Mouse (Mus musculus) embryonic facial prominence, embryonic 14.5 days (tissue): ENCODE results near the gene Taf10. TPM values are rescaled to one million over a fixed set of nuclear protein-coding genes. Genes with fewer than 3 reads are reported as not detected.

Experiments used
- ATAC-seq: fragments of 200-750 bp; cut with Nextera tagmentation; 2 replicates; pipeline ENCODE4 v1.8.0; 2017; ENCODE audit warnings: low read depth, moderate number of reproducible peaks, moderate TSS enrichment
- DNase-seq: peaks from one replicate; pipeline ENCODE4 v3.0.0-alpha.2; 2015; ENCODE audit warnings: low spot score
- H3K27ac ChIP-seq: fragments of 300-500 bp; sonication (generic); replicated peaks from 2 replicates; pipeline ENCODE4 v1.5.1; 2014; ENCODE audit warnings: low read depth, mild to moderate bottlenecking, low read length, moderate library complexity
- H3K27me3 ChIP-seq: fragments of 300-500 bp; sonication (generic); replicated peaks from 2 replicates; pipeline ENCODE4 v1.6.1; 2014; ENCODE audit warnings: low read length; ENCODE audit not compliant: control insufficient read depth, insufficient read depth
- H3K36me3 ChIP-seq: fragments of 300-500 bp; sonication (generic); 2 replicates; pipeline ENCODE4 v1.6.1; 2014; ENCODE audit warnings: low read length, mixed read lengths; ENCODE audit not compliant: control insufficient read depth, insufficient read depth
- H3K4me1 ChIP-seq: fragments of 300-500 bp; sonication (generic); 2 replicates; pipeline ENCODE4 v1.6.1; 2014; ENCODE audit warnings: antibody characterized with exemption, low read length; ENCODE audit not compliant: control insufficient read depth, insufficient read depth
- H3K4me2 ChIP-seq: fragments of 300-500 bp; sonication (generic); 2 replicates; pipeline ENCODE4 v1.6.1; 2014; ENCODE audit warnings: low read depth, mild to moderate bottlenecking, low read length, moderate library complexity, mixed read lengths
- H3K4me3 ChIP-seq: fragments of 300-500 bp; sonication (generic); 2 replicates; pipeline ENCODE4 v1.5.1; 2014; ENCODE audit warnings: low read depth, mild to moderate bottlenecking, low read length
- H3K9ac ChIP-seq: fragments of 300-500 bp; sonication (generic); 2 replicates; pipeline ENCODE4 v1.6.1; 2014; ENCODE audit warnings: low read depth, mild to moderate bottlenecking, low read length, moderate library complexity, mixed read lengths
- H3K9me3 ChIP-seq: fragments of 300-500 bp; sonication (generic); 2 replicates; pipeline ENCODE4 v1.6.1; 2016; ENCODE audit warnings: low read length; ENCODE audit not compliant: control insufficient read depth
- WGBS: fragments of 180-500 bp; shearing (Covaris S2); extraction: QIAGEN DNeasy Blood & Tissue Kit; methylation state at CpG from one replicate; pipeline ENCODE4 v1.1.7; 2014; 5-methylcytosine and 5-hydroxymethylcytosine counted together
- polyA plus RNA-seq: library from polyadenylated mRNA; unstranded; fragments of >200 nt; fragmentation: Nextera tagmentation; extraction: Ambion mirVana; gene quantifications from 2 replicates; pipeline ENCODE4 v1.2.1, GENCODE M21; 2014

Gene Taf10
- polyA plus RNA-seq, 1 experiment from 2014 or later = 166 TPM

DNA sequence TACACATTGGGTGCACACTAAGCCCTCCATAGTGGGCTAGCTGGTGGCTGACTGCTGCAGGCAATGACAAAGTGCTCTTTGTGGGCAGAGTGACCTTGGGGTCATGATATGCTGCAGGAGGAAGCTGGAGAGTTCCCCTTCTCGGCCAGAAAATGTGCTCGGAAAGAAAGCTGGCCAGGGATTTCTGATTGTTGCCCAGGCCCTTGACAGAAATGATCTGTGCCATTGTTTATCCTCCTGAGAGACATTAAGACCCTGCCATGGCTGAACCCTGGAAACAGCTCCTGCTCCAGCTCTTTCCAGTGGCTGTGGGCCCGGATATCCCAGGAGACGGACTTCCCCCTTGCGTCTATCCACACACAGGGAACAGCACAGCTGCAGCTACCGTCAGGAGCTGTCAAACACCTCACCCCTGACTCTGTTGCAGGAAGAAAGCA is 23.6 kb upstream of the Taf10 start:
- peaks cover 83% of the 10 kb centered on the region for H3K36me3 ChIP-seq

GRCm38 (mm10) chr7:105764331-105764730 is 20.2 kb upstream of the Taf10 start:
- ATAC-seq (no peak), DNase-seq (no peak)
- no peak overlapping the region for H3K27ac ChIP-seq
- H3K4me3 ChIP-seq = no peak overlapping the region
- 91% methylated on average over 11 of the region's 11 CpGs for WGBS
- no peaks in the 10 kb centered on the region for H3K9me3 ChIP-seq
- H3K36me3 ChIP-seq = peaks cover 78% of the 10 kb centered on the region
- H3K4me1 ChIP-seq = peaks cover 5% of the 10 kb centered on the region; the same call in 1 of the 2 replicates
- no peak overlapping the region for H3K4me2 ChIP-seq
- no peak overlapping the region for H3K9ac ChIP-seq
- no peaks in the 10 kb centered on the region for H3K27me3 ChIP-seq

More for the DNA sequence above, 23.6 kb upstream of the Taf10 start:
- Histone ChIP-seq H3K4me3 (no peak overlapping the region), H3K4me2 (no peak overlapping the region), H3K4me1 (peaks cover 5% of the 10 kb centered on the region; the same call in 1 of the 2 replicates), H3K27me3 (no peaks in the 10 kb centered on the region), H3K27ac (peak overlapping the region; percentile 39), H3K9me3 (no peaks in the 10 kb centered on the region), H3K9ac (no peak overlapping the region)
- ATAC-seq = no peak; the same call in 1 of the 2 replicates
- no peak for DNase-seq
- WGBS = 13% methylated on average over 6 of the region's 6 CpGs

DNA sequence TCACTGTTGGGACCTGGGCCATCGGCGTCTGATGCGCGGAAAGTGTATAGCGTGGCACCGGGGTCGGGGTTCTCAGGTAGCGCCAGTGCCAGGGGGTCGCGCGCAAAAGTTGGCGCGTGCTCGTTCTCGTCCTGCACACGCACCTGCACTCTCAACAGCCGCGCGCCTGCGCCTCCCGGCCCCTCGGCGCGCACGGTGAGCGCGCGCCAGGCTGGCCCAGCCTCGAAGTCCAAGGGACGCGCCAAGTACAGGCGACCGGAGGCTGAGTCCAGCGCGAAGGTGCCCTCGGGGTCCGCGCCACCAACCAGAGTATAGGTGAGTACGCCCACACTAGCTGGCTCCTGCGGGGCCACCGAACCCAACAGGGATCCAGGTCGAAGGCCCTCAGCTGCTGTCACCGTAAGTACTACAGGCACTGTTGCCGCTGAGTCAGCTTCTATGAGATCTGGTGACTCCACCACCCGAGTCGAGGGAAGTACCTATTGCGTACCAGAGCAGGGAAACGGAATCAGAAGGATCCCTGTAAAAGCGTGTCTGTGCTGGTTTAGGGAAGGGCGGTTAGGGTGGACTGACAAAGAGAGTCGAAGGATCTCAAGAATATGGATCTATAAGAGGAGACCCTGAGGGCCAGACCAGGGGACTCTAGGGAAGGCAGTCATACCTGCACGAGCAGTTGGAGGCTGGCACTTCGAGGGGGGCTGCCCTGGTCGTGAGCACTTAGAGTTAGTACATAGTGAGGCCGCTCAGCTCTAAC is 18.5 kb upstream of the Taf10 start:
- Histone ChIP-seq H3K27ac (no peak overlapping the region), H3K9me3 (no peaks in the 10 kb centered on the region), H3K4me1 (no peaks in the 10 kb centered on the region), H3K9ac (no peak overlapping the region), H3K36me3 (peaks cover 87% of the 10 kb centered on the region), H3K4me2 (peak overlapping the region; percentile 26; the same call in 1 of the 2 replicates), H3K27me3 (no peaks in the 10 kb centered on the region), H3K4me3 (no peak overlapping the region)
- DNase-seq (no peak), ATAC-seq (peak; percentile 8; the same call in 1 of the 2 replicates)
- WGBS = 44% methylated on average over 51 of the region's 55 CpGs

DNA sequence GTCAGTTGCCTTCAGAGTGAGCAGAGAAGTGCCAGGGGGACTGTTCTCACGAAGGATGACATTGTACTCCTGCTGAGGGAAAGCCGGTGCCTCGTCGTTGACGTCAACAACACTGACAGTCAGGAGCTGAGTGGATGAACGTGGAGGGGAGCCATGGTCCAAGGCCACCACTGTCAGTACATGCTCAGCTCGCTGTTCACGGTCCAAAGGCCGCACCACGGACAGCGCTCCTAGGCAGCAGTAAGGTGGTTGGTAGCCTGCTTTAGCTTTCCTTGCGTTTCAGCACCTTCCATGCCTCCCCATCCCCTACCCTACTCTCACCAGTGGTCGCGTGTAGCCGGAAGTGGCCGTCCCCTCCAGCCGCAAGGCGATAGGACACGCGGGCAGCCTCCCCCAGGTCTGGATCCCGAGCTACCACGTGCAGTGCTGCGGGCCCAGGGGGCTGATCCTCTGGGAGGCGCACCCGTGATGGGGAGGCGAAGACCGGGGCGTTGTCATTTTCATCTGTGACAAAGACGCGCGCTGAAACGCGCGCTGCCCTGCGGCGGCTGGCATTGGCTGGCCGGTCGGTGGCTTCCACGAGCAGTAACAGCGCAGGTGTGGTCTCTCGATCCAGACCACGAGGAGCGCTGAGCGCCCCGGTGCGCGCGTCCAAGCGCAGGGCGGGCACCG is 17.8 kb upstream of the Taf10 start:
- Histone ChIP-seq H3K27me3 (no peaks in the 10 kb centered on the region), H3K9me3 (no peaks in the 10 kb centered on the region), H3K4me1 (no peaks in the 10 kb centered on the region), H3K9ac (no peak overlapping the region), H3K4me2 (peak overlapping the region; percentile 26; the same call in 1 of the 2 replicates), H3K36me3 (peaks cover 93% of the 10 kb centered on the region), H3K4me3 (no peak overlapping the region), H3K27ac (no peak overlapping the region)
- ATAC-seq (peak; percentile 17; the same call in 1 of the 2 replicates), DNase-seq (no peak)
- WGBS = 37% methylated on average over 46 of the region's 51 CpGs

- ATAC-seq (no peak), DNase-seq (no peak)
- 92% methylated on average over 10 of the region's 10 CpGs for WGBS
- Histone ChIP-seq H3K27me3 (no peaks in the 10 kb centered on the region), H3K9me3 (no peaks in the 10 kb centered on the region), H3K27ac (no peak overlapping the region; the same call in 1 of the 2 replicates), H3K36me3 (peaks cover 70% of the 10 kb centered on the region), H3K9ac (no peak overlapping the region), H3K4me3 (no peak overlapping the region), H3K4me2 (no peak overlapping the region), H3K4me1 (peaks cover 9% of the 10 kb centered on the region; the same call in 1 of the 2 replicates)
These were observed 9.1 kb upstream of the Taf10 start for GRCm38 (mm10) chr7:105753281-105753680.

- H3K27ac ChIP-seq = no peak overlapping the region; the same call in 1 of the 2 replicates
- no peaks in the 10 kb centered on the region for H3K27me3 ChIP-seq
- H3K4me3 ChIP-seq = no peak overlapping the region
- no peak overlapping the region for H3K4me2 ChIP-seq
- no peak for DNase-seq
- 81% methylated on average over 2 of the region's 2 CpGs for WGBS
- H3K9me3 ChIP-seq = no peaks in the 10 kb centered on the region
- peaks cover 9% of the 10 kb centered on the region; the same call in 1 of the 2 replicates for H3K4me1 ChIP-seq
- H3K36me3 ChIP-seq = peaks cover 70% of the 10 kb centered on the region
- ATAC-seq = peak; percentile 17
- H3K9ac ChIP-seq = no peak overlapping the region
These were observed 8.6 kb upstream of the Taf10 start for GRCm38 (mm10) chr7:105752716-105753115.

- H3K4me2 ChIP-seq = peak within 1 kb of the TSS; percentile 76
- DNase-seq (peak; percentile 95), ATAC-seq (peak; percentile 91)
- peak within 1 kb of the TSS; percentile 65 for H3K4me3 ChIP-seq
- H3K4me1 ChIP-seq = peaks cover 9% of the 10 kb centered on the region; the same call in 1 of the 2 replicates
- peaks cover 67% of the 10 kb centered on the region for H3K36me3 ChIP-seq
- WGBS = 25% methylated on average over 18 of the region's 20 CpGs
- peak within 1 kb of the TSS; percentile 74 for H3K9ac ChIP-seq
- H3K27me3 ChIP-seq = no peaks in the 10 kb centered on the region
- peak within 1 kb of the TSS; percentile 48 for H3K27ac ChIP-seq
- H3K9me3 ChIP-seq = no peaks in the 10 kb centered on the region
These were observed 7.6 kb upstream of the Taf10 start, which contains the start of gene Tpp1 for GRCm38 (mm10) chr7:105751491-105752433. Gene Tpp1 (minus strand): TSS chr7:105752235.

GRCm38 (mm10) chr7:105747776-105748175 is 3.6 kb upstream of the Taf10 start:
- H3K27me3 ChIP-seq = no peaks in the 10 kb centered on the region
- no peaks in the 10 kb centered on the region for H3K9me3 ChIP-seq
- 81% methylated on average over 2 of the region's 2 CpGs for WGBS
- no peak overlapping the region for H3K4me2 ChIP-seq
- ATAC-seq (no peak), DNase-seq (no peak)
- peaks cover 9% of the 10 kb centered on the region; the same call in 1 of the 2 replicates for H3K4me1 ChIP-seq
- H3K4me3 ChIP-seq = no peak overlapping the region
- H3K27ac ChIP-seq = no peak overlapping the region
- peaks cover 40% of the 10 kb centered on the region for H3K36me3 ChIP-seq
- H3K9ac ChIP-seq = no peak overlapping the region
